Mouse (Mus musculus): ENCODE data around the gene Gm13420.

GRCm38 (mm10) chr2:29738799-29739198 is 12.7 kb downstream of the Gm13420 start:
- TF ChIP-seq CTCF (IDR thresholded peaks at IDR 0.05; ENCODE audit: low read depth, low read length) = no peak
- TF ChIP-seq POLR2A (IDR thresholded peaks at IDR 0.05; ENCODE audit: borderline replicate concordance, low read depth, low read length) = no peak

Measured in bone marrow macrophage, adult 2 months (primary cell).